Mouse (Mus musculus) ES-Bruce4 (cell line): ENCODE measurements around the gene Stk32c.

Source experiments
- CTCF ChIP-seq: IDR thresholded peaks from one replicate; pipeline ENCODE4 v1.8.1; 2011; ENCODE audit warnings: low read depth, low read length
- EP300 ChIP-seq: IDR thresholded peaks from 2 replicates; pipeline ENCODE4 v1.6.1; 2011; ENCODE audit warnings: low read depth, low read length; ENCODE audit not compliant: insufficient read depth
- POLR2A ChIP-seq: IDR thresholded peaks from one replicate; pipeline ENCODE4 v1.8.1; 2011; ENCODE audit warnings: low read length; ENCODE audit not compliant: insufficient read depth

GRCm38 (mm10) chr7:139188634-139189207, 24.4 kb downstream of the Stk32c start:
- TF ChIP-seq POLR2A (no peak), CTCF (no peak), EP300 (no peak)
